Mouse (Mus musculus) cerebellum, adult 2 months (tissue): ENCODE measurements at regions not wholly inside any gene's neighbourhood (a gene's known extent, or its start where the extent isn't known, plus 50 kb on each side); places are given as distances from the start of the nearest gene placed in this dataset.
"Not testable (repeated sequence)": the region's sequence is repeated elsewhere in the genome, so short reads cannot be mapped to it uniquely, and the experiment has no call there.

Experiments used
- DNase-seq, 2 experiments: peaks; one replicate each; pipeline ENCODE4 v3.0.0; 2021
- H3K27ac ChIP-seq: fragments of 200-500 bp; 2 replicates; pipeline ENCODE4 v1.5.1; 2012; ENCODE audit warnings: low read length, control low read depth, inconsistent platforms; ENCODE audit not compliant: insufficient read depth
- H3K27me3 ChIP-seq: fragments of 200-500 bp; 2 replicates; pipeline ENCODE4 v1.6.1; 2012; ENCODE audit warnings: inconsistent platforms, mild to moderate bottlenecking, low read length, moderate library complexity; ENCODE audit not compliant: control insufficient read depth, insufficient read depth
- H3K4me1 ChIP-seq: fragments of 200-500 bp; 2 replicates; pipeline ENCODE4 v1.6.1; 2011; ENCODE audit warnings: low read length; ENCODE audit not compliant: control insufficient read depth, insufficient read depth
- H3K4me3 ChIP-seq: fragments of 200-500 bp; replicated peaks from 2 replicates; pipeline ENCODE3; 2011; ENCODE audit warnings: mild to moderate bottlenecking, low read depth, low read length, control low read depth; ENCODE audit not compliant: insufficient read depth
- CTCF ChIP-seq: fragments of 200-500 bp; IDR thresholded peaks from 2 replicates; pipeline ENCODE4 v1.5.1; 2011; ENCODE audit warnings: low read depth, mild to moderate bottlenecking, control low read depth, low read length, moderate library complexity, borderline replicate concordance; ENCODE audit not compliant: insufficient read depth
- POLR2A ChIP-seq: fragments of 200-500 bp; IDR thresholded peaks from 2 replicates; pipeline ENCODE4 v1.6.1; 2011; ENCODE audit warnings: low read length, control low read depth, borderline replicate concordance; ENCODE audit not compliant: insufficient read depth
- WGBS: fragments of 180-500 bp; shearing (Covaris S2); methylation state at CpG from one replicate; pipeline ENCODE4 v1.1.7; 2018; 5-methylcytosine and 5-hydroxymethylcytosine counted together

DNA sequence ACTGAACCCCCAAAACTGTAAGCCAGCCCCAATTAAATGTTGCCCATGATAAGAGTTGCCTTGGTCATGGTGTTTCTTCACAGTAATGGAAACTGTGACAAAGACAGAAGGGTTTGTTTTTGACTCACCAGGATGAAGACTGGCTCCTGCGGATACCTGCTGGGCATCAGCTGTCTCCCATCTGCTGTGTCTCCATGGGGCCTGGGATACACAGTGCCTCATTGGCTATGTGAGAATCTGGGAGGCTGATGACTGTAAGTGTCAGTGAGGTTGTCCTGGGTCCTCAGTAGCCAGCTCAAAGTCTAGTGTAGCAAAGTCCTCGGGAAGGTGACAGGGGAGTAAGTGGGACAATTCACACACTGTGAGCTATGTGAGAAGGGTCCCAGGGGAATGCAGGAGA is 139.5 kb upstream of the Sfswap start:
- Histone ChIP-seq H3K27ac (peak overlapping the region; percentile 62; the same call in 1 of the 2 replicates), H3K4me3 (no peak overlapping the region), H3K27me3 (no peaks in the 10 kb centered on the region), H3K4me1 (peaks cover 25% of the 10 kb centered on the region)
- TF ChIP-seq CTCF (no peak), POLR2A (no peak)
- peak; percentile 91 to 93 for DNase-seq
- WGBS, result 10% methylated on average over 2 of the region's 2 CpGs

DNA sequence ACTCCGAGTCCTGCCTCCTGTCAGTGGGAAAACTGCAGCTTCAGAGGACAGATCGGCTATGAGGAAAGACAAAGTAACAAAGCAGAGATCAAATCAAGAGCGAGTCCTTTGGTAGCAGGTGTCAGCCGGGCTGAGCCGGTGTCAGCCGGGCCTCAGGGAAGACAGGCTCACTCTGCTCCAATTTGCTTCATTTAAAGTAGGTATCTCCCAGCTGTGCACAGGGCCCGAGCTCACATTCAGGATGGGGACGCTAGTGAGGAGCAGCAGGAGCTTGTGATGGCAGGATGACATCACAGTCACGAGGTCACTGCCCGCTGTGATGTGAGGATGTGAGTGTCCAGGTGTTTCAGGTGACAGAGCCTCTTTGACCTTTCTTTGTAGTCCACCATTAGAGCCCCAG is 137.8 kb upstream of the Sfswap start:
- 84% methylated on average over 10 of the region's 10 CpGs for WGBS
- H3K27me3 ChIP-seq, result no peaks in the 10 kb centered on the region
- H3K27ac ChIP-seq, result no peak overlapping the region
- no peak overlapping the region for H3K4me3 ChIP-seq
- TF ChIP-seq CTCF (no peak), POLR2A (no peak)
- no peak for DNase-seq
- peaks cover 25% of the 10 kb centered on the region for H3K4me1 ChIP-seq

DNA sequence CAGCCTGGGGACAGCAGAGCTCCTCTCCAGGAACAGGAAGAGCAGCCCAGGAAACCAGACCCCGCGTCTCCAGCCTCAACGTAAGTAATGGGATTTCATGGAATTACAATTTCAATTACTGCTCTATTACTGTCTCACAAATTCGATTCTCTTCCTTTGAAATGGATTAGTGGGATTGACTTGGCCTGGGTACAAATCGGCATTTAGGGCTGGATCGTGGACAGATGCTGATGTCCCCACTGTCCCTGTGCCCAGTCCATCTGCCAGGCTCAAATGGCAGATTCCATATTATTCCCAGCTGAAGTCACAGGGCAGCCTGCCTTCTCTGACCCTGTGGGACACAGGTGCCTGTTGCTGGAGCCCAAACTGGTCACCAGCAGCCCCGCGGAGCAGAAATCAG is 136.0 kb upstream of the Sfswap start:
- Histone ChIP-seq H3K4me3 (no peak overlapping the region), H3K27ac (no peak overlapping the region), H3K27me3 (no peaks in the 10 kb centered on the region), H3K4me1 (peaks cover 23% of the 10 kb centered on the region)
- DNase-seq, result no peak
- 58% methylated on average over 8 of the region's 8 CpGs for WGBS
- TF ChIP-seq POLR2A, result no peak
- no peak for TF ChIP-seq CTCF

DNA sequence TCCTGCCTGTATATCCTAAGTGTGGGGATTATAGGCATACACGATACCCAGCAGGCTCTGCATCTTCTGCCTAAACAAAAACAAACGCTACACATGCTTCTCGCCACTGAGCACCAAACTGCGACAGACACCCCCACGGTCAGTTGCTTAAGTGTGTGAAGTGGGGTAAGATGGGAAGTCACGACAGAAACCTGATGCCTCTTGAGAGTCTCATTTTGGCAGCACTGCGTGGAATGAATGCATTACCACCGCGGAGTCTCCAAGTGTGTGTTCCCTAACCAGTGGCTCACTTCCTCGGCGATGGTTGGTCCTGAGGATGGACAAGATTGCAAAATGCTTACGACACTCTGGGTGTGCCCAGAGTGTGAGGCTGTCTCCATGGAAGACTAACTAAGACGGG is 133.8 kb upstream of the Sfswap start:
- no peaks in the 10 kb centered on the region for H3K27me3 ChIP-seq
- DNase-seq, result no peak
- H3K4me3 ChIP-seq, result no peak overlapping the region
- 88% methylated on average over 13 of the region's 13 CpGs for WGBS
- H3K27ac ChIP-seq, result no peak overlapping the region
- peaks cover 13% of the 10 kb centered on the region for H3K4me1 ChIP-seq
- no peak for TF ChIP-seq POLR2A
- no peak for TF ChIP-seq CTCF

DNA sequence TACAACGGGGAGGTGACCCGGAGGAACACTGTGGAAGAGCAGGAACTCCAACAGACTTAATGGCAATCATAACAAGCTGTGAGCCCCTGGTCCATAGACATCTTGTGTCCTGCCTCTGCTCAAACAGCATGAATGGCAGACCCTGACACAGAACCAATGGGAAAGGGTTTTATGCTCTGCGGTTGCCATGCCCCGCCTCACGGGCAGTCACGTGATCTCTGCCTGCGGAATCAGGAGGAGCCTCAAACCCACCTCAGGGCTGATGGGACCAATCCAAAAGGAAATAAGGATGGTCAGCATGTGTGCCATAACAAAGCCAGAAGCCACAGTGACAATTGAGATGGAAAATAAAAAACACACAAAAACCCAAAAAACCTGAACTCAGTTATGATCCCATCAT is 120.2 kb upstream of the Sfswap start:
- Histone ChIP-seq H3K27me3 (no peaks in the 10 kb centered on the region; the same call in 1 of the 2 replicates), H3K27ac (no peak overlapping the region), H3K4me3 (no peak overlapping the region), H3K4me1 (no peaks in the 10 kb centered on the region)
- TF ChIP-seq CTCF (no peak), POLR2A (no peak)
- WGBS, result 89% methylated on average over 7 of the region's 7 CpGs
- DNase-seq, result no peak

DNA sequence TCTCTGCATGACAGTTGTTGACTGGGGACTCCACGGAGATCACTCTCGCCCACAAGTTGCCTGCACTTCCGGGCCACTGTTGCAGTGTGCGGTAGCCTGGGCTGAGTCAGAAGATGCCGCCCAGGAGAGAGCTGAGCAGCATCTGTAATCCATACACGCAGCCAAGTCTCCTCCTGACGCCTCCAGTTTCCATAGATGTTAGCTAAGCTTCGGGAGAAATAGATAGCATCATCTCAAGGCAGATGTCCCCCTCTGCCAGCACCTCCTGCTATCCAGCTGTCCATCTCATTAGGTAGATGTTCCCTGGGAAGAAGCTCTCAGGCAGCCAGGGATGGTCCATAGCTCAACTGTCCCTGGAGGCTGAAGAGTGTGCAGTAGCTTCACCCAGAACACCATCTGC is 116.0 kb upstream of the Sfswap start:
- WGBS, result 83% methylated on average over 8 of the region's 8 CpGs
- H3K4me3 ChIP-seq, result no peak overlapping the region
- no peaks in the 10 kb centered on the region; the same call in 1 of the 2 replicates for H3K27me3 ChIP-seq
- TF ChIP-seq POLR2A, result no peak
- no peak for TF ChIP-seq CTCF
- H3K4me1 ChIP-seq, result peaks cover 16% of the 10 kb centered on the region
- no peak for DNase-seq
- no peak overlapping the region for H3K27ac ChIP-seq

DNA sequence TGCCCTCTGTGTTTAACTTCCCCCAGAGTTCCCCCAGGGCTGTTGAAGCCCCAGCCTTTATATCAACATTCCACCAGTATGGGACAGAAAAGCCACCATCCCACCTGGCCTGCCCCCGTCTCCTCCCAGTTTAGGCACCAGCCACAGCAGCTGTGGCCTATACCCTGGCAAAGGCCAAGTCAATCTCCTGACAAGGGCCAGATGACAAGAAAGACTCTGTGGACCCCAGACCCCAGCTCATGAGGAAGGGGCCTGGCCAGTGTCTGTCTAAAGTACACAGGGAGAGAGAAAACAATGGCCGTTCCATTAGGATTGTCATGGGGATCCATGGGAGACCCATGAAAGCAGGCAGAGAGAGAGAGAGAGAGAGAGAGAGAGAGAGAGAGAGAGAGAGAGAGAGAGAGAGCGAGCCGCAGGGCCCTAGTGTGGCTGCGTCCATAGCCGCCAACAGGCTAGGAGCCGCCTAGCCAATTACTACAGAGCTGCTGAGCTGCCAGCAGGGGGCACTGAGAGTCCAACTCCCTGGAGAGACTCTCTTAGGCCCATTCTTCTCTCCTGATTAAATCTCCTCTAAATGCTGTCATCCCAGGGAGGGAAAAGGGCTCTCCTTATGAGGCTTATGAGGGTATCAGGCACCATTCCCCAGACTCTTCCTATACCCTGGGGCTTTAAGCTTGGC is 114.9 kb upstream of the Sfswap start:
- WGBS, result 83% methylated on average over 2 of the region's 7 CpGs
- H3K4me3 ChIP-seq, DNase-seq, H3K27ac ChIP-seq, H3K27me3 ChIP-seq: not testable (repeated sequence)
- H3K4me1 ChIP-seq, result peaks cover 22% of the 10 kb centered on the region

DNA sequence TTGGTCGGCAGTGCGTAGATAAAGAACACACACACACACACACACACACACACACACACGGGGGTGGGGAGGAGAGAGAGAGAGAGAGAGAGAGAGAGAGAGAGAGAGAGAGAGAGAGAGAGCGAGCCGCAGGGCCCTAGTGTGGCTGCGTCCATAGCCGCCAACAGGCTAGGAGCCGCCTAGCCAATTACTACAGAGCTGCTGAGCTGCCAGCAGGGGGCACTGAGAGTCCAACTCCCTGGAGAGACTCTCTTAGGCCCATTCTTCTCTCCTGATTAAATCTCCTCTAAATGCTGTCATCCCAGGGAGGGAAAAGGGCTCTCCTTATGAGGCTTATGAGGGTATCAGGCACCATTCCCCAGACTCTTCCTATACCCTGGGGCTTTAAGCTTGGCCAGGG is 114.3 kb upstream of the Sfswap start:
- H3K4me3 ChIP-seq, DNase-seq, H3K27me3 ChIP-seq, H3K27ac ChIP-seq: not testable (repeated sequence)
- WGBS, result no CpG with 5 or more reads among the region's 8 CpGs
- H3K4me1 ChIP-seq, result peaks cover 27% of the 10 kb centered on the region
